Mouse (Mus musculus) C2C12 (cell line): Measurements from ENCODE around the gene Abcb4.

ENCODE experiments used
- CEBPB ChIP-seq: IDR thresholded peaks from one replicate; pipeline ENCODE4 v1.6.1; 2011; ENCODE audit warnings: low read depth, mild to moderate bottlenecking, control low read depth, moderate library complexity
- CTCF ChIP-seq: IDR thresholded peaks from one replicate; pipeline ENCODE4 v1.5.1; 2011; ENCODE audit not compliant: control insufficient read depth, insufficient read depth, insufficient read length
- FOSL1 ChIP-seq: IDR thresholded peaks from one replicate; pipeline ENCODE4 v1.8.0; 2011; ENCODE audit warnings: mild to moderate bottlenecking, low read length; ENCODE audit not compliant: poor library complexity, insufficient read depth, severe bottlenecking
- MAX ChIP-seq: IDR thresholded peaks from one replicate; pipeline ENCODE4 v1.6.1; 2011; ENCODE audit warnings: mild to moderate bottlenecking, control low read depth
- MYOD1 ChIP-seq: IDR thresholded peaks from one replicate; pipeline ENCODE4 v1.6.1; 2011; ENCODE audit warnings: low read depth; ENCODE audit not compliant: control insufficient read depth, insufficient read length
- MYOG ChIP-seq: IDR thresholded peaks from one replicate; pipeline ENCODE4 v1.6.1; 2011; ENCODE audit not compliant: control insufficient read depth, insufficient read length; ENCODE audit errors: extremely low read depth
- USF1 ChIP-seq: IDR thresholded peaks from one replicate; pipeline ENCODE4 v1.6.1; 2011; ENCODE audit warnings: low read depth, mild to moderate bottlenecking, control low read depth, moderate library complexity

DNA sequence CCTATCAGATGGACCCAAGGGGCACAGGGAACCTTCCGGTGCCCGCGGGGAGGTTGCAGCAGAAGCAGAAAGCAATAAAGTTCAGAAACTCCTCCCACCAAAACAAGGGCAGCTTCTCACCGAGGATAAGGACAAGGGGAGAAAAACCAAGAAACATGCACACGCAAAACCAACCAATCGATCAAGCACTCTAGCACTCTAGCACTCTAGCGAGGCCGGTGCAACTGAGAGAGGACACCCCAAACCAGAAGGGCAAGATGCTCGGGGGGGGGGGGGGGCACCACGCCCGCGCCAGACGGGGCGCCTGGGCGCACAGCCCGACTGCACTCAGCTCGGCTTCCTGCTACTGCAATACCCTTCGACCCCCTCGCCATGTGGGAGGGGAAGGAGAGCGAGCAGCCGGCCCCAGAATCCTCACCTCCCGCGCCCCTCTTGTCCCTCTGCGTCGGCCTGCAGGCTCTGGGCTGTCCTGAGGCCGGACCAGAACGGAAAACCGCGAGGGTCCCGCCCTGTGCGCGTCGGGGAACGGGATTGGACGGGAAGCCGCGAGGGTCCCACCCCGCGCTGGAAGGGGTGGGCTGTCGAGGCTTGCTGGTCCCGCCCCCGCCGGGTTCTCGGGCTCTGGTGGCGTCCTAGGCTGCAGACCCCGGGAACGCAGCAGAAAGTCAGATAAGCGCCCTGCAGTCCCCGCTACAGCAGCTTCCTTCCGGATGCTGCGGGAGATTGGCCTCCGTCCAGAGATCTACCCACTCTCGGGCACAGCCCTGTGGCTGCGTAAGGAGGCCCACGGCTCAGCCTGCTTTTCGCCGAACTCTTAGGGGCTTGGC is 103.4 kb downstream of the Abcb4 start, which contains the start of gene Crot:
- TF ChIP-seq CTCF (no peak), CEBPB (no peak), USF1 (no peak), FOSL1 (no peak), MYOG (no peak), MAX (no peak), MYOD1 (no peak)
